Mouse (Mus musculus) cerebellum, adult 8-10 months (tissue): Measurements from ENCODE around the gene Lpin1.

Experiments
- DNase-seq: peaks from one replicate; pipeline ENCODE4 v3.0.0; 2022

The Lpin1 gene

GRCm38 (mm10) chr12:16515183-16515582 lies 95.6 kb downstream of the Lpin1 start:
- no peak for DNase-seq

GRCm38 (mm10) chr12:16512991-16513390 lies 97.8 kb downstream of the Lpin1 start:
- no peak for DNase-seq

GRCm38 (mm10) chr12:16509122-16509752 lies 101.5 kb downstream of the Lpin1 start:
- DNase-seq = peak; percentile 38

- no peak for DNase-seq
Measured at GRCm38 (mm10) chr12:16506796-16507790, 103.7 kb downstream of the Lpin1 start.

GRCm38 (mm10) chr12:16504244-16504643 lies 106.5 kb downstream of the Lpin1 start:
- DNase-seq = no peak

GRCm38 (mm10) chr12:16497960-16498359 lies 112.8 kb downstream of the Lpin1 start:
- no peak for DNase-seq

GRCm38 (mm10) chr12:16492713-16493112 lies 118.1 kb downstream of the Lpin1 start:
- DNase-seq = no peak

- DNase-seq = no peak
Measured at GRCm38 (mm10) chr12:16488899-16489298, 121.9 kb downstream of the Lpin1 start.

GRCm38 (mm10) chr12:16487453-16487852 lies 123.3 kb downstream of the Lpin1 start:
- DNase-seq = no peak
